Mouse (Mus musculus): Measurements from ENCODE around the gene Dazl. TPM values are rescaled to one million over a fixed set of nuclear protein-coding genes. Genes with fewer than 3 reads are reported as not detected.

Gene Dazl
- polyA plus RNA-seq, 1 experiment from 2014 or later = 0.15 TPM

GRCm38 (mm10) chr17:50310148-50310802, 16.8 kb upstream of the Dazl start:
- Histone ChIP-seq H3K36me3 (no peaks in the 10 kb centered on the region), H3K4me1 (replicated peaks) (no peaks in the 10 kb centered on the region), H3K27me3 (no peaks in the 10 kb centered on the region), H3K9me3 (replicated peaks) (no peaks in the 10 kb centered on the region), H3K27ac (no peak overlapping the region), H3K4me2 (no peak overlapping the region), H3K4me3 (no peak overlapping the region), H3K9ac (no peak overlapping the region)
- WGBS = 56% methylated on average over 10 of the region's 10 CpGs
- no peak for ATAC-seq (replicated peaks; ENCODE audit: insufficient number of reproducible peaks, insufficient read depth, low FRiP score, low read depth)

GRCm38 (mm10) chr17:50309512-50310072, 16.2 kb upstream of the Dazl start:
- Histone ChIP-seq H3K27ac (no peak overlapping the region), H3K9me3 (replicated peaks) (no peaks in the 10 kb centered on the region), H3K36me3 (no peaks in the 10 kb centered on the region), H3K4me3 (no peak overlapping the region), H3K4me2 (no peak overlapping the region), H3K27me3 (no peaks in the 10 kb centered on the region), H3K4me1 (replicated peaks) (no peaks in the 10 kb centered on the region), H3K9ac (no peak overlapping the region)
- 60% methylated on average over 5 of the region's 5 CpGs for WGBS
- ATAC-seq (replicated peaks; ENCODE audit: insufficient number of reproducible peaks, insufficient read depth, low FRiP score, low read depth) = no peak

- Histone ChIP-seq H3K9me3 (replicated peaks) (no peaks in the 10 kb centered on the region), H3K4me2 (no peak overlapping the region), H3K27me3 (no peaks in the 10 kb centered on the region), H3K27ac (no peak overlapping the region), H3K36me3 (no peaks in the 10 kb centered on the region), H3K9ac (no peak overlapping the region), H3K4me3 (no peak overlapping the region), H3K4me1 (replicated peaks) (no peaks in the 10 kb centered on the region)
- no peak for ATAC-seq (replicated peaks; ENCODE audit: insufficient number of reproducible peaks, insufficient read depth, low FRiP score, low read depth)
- 60% methylated on average over 5 of the region's 5 CpGs for WGBS
Measured at GRCm38 (mm10) chr17:50308880-50309279, 15.4 kb upstream of the Dazl start.

DNA sequence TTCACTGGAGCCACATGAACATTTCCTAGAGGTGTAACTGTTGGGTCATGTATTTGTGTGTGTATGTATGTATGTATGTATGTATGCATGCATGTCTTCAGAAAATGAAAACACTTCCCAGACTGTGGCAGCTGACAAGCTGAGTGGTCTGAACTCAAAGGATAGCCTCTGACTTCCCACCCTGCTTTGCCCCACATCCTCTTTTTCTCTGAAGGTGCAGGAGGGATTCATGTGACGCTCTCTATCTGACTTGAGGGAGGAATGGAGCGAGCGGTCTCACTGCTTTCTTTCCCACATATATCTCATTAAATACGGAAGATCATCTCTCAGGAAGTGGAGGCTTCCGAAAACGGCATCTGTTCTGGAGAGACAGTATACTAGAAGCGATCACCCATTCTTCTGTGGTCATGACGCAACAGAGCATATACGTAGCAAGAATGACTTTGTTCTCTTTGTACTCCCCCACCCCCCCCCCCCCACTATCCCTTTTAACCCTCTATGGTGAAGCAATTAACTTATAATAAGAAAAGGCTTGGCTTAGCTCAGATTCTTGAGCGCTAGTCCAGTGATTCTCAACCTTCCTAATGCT, 14.7 kb upstream of the Dazl start:
- H3K4me1 ChIP-seq (replicated peaks) = no peaks in the 10 kb centered on the region
- H3K9me3 ChIP-seq (replicated peaks) = no peaks in the 10 kb centered on the region
- H3K4me3 ChIP-seq = no peak overlapping the region
- no peak overlapping the region for H3K4me2 ChIP-seq
- ATAC-seq (replicated peaks; ENCODE audit: insufficient number of reproducible peaks, insufficient read depth, low FRiP score, low read depth) = no peak
- no peak overlapping the region for H3K9ac ChIP-seq
- H3K27ac ChIP-seq = no peak overlapping the region
- no peaks in the 10 kb centered on the region for H3K27me3 ChIP-seq
- no peaks in the 10 kb centered on the region for H3K36me3 ChIP-seq
- WGBS = 88% methylated on average over 10 of the region's 10 CpGs

GRCm38 (mm10) chr17:50302867-50303266, 9.4 kb upstream of the Dazl start:
- Histone ChIP-seq H3K4me2 (no peak overlapping the region), H3K9ac (no peak overlapping the region), H3K9me3 (replicated peaks) (no peaks in the 10 kb centered on the region), H3K27ac (no peak overlapping the region), H3K4me3 (no peak overlapping the region), H3K36me3 (no peaks in the 10 kb centered on the region), H3K4me1 (replicated peaks) (no peaks in the 10 kb centered on the region), H3K27me3 (no peaks in the 10 kb centered on the region)
- ATAC-seq (replicated peaks; ENCODE audit: insufficient number of reproducible peaks, insufficient read depth, low FRiP score, low read depth) = no peak
- 72% methylated on average over 3 of the region's 3 CpGs for WGBS

DNA sequence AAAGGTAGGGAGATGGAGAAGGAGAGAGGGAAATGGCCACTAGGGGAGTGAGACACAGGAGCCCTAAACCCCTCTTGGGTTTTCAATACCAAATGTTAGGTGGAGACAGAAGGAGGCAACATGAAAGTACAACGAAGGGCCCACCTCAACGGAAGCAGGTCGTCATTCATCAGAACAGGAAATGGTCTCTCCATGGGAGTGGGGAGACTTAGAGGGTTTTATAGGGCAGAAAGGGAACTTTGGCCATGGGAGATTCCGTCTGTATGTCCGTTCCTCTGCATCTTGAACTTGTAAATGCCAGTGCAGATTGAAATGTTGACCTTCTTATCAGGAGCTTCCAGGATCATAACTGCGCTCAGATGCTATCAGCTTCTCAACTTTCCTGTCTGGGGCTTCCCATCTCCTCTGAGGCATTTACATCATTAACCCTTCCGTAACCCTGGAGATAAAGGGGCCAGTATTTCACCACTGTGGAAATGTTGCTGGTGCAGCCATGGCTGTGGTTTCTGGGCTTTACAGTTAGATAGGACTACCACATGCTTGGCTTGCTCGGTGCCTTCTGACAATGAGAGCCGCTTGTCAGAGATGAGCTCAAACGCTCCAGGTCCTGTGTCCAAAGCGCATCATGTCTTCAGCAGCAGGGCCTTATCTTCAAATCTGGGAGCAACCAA, 6.9 kb upstream of the Dazl start:
- no peaks in the 10 kb centered on the region for H3K4me1 ChIP-seq (replicated peaks)
- H3K9me3 ChIP-seq (replicated peaks) = no peaks in the 10 kb centered on the region
- no peak for ATAC-seq (replicated peaks; ENCODE audit: insufficient number of reproducible peaks, insufficient read depth, low FRiP score, low read depth)

GRCm38 (mm10) chr17:50298821-50299220, 5.4 kb upstream of the Dazl start:
- 69% methylated on average over 7 of the region's 7 CpGs for WGBS
- no peaks in the 10 kb centered on the region for H3K27me3 ChIP-seq

More for the DNA sequence above, 6.9 kb upstream of the Dazl start:
- no peak overlapping the region for H3K9ac ChIP-seq
- H3K27me3 ChIP-seq = no peaks in the 10 kb centered on the region
- H3K4me2 ChIP-seq = no peak overlapping the region
- 64% methylated on average over 11 of the region's 11 CpGs for WGBS
- H3K36me3 ChIP-seq = no peaks in the 10 kb centered on the region
- no peak overlapping the region for H3K27ac ChIP-seq
- H3K4me3 ChIP-seq = no peak overlapping the region

GRCm38 (mm10) chr17:50294726-50295125, 1.3 kb upstream of the Dazl start:
- no peak overlapping the region for H3K4me3 ChIP-seq
- H3K27ac ChIP-seq = no peak overlapping the region
- H3K36me3 ChIP-seq = no peaks in the 10 kb centered on the region
- H3K9ac ChIP-seq = no peak overlapping the region
- H3K27me3 ChIP-seq = no peaks in the 10 kb centered on the region
- 87% methylated on average over 12 of the region's 12 CpGs for WGBS
- no peak overlapping the region for H3K4me2 ChIP-seq
- peaks cover 7% of the 10 kb centered on the region; the same call in 1 of the 2 replicates for H3K4me1 ChIP-seq (replicated peaks)
- peaks cover 9% of the 10 kb centered on the region; the same call in 1 of the 2 replicates for H3K9me3 ChIP-seq (replicated peaks)
- ATAC-seq (replicated peaks; ENCODE audit: insufficient number of reproducible peaks, insufficient read depth, low FRiP score, low read depth) = no peak

More at GRCm38 (mm10) chr17:50298821-50299220, 5.4 kb upstream of the Dazl start:
- Histone ChIP-seq H3K9me3 (replicated peaks) (peaks cover 1% of the 10 kb centered on the region; the same call in 1 of the 2 replicates), H3K4me3 (no peak overlapping the region), H3K9ac (no peak overlapping the region), H3K36me3 (no peaks in the 10 kb centered on the region), H3K27ac (no peak overlapping the region), H3K4me1 (replicated peaks) (no peaks in the 10 kb centered on the region), H3K4me2 (no peak overlapping the region)
- no peak for ATAC-seq (replicated peaks; ENCODE audit: insufficient number of reproducible peaks, insufficient read depth, low FRiP score, low read depth)

GRCm38 (mm10) chr17:50292661-50293171, 720 bp downstream of the Dazl start:
- Histone ChIP-seq H3K4me2 (peak overlapping the region; percentile 75), H3K4me1 (replicated peaks) (peaks cover 7% of the 10 kb centered on the region; the same call in 1 of the 2 replicates), H3K9me3 (replicated peaks) (peaks cover 9% of the 10 kb centered on the region; the same call in 1 of the 2 replicates), H3K27ac (peak overlapping the region; percentile 65), H3K36me3 (no peaks in the 10 kb centered on the region), H3K9ac (peak overlapping the region; percentile 61), H3K27me3 (no peaks in the 10 kb centered on the region), H3K4me3 (peak overlapping the region; percentile 61)
- ATAC-seq (replicated peaks; ENCODE audit: insufficient number of reproducible peaks, insufficient read depth, low FRiP score, low read depth) = peak; percentile 92
- 5% methylated on average over 50 of the region's 57 CpGs for WGBS

DNA sequence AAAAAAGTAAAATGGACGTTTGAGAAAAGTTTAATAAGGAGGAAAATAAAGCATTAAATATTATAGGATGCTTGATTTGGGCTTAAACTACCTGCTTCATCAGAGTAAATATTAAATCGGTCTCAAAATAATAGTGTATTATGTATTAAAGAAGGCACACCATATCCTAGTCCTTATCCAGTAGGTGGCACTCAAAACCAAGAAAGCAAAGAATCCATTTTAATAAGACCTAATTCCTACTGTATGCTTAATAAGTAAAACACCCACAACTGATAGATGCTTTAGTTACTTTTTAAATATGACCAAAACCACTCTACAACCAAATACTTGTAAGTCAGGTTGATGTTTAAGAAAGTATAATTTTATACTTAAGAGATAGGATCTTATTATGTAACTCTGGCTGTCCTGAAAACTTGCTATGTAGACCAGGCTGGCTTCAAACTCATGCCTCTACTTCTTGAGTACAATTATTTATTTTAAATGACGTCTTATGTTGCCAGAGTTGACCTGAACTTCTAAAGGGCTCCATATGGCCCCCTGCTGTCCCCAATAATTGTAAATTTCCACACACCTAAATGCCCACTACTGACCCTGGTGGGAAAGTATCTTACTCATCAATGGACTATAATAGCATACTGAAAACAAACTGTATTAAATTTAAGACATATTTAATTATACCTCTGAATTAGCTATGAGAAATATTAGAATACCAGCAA, 1.8 kb downstream of the Dazl start:
- H3K4me1 ChIP-seq (replicated peaks) = peaks cover 7% of the 10 kb centered on the region; the same call in 1 of the 2 replicates
- no peak overlapping the region for H3K27ac ChIP-seq
- H3K9me3 ChIP-seq (replicated peaks) = peaks cover 9% of the 10 kb centered on the region; the same call in 1 of the 2 replicates
- H3K27me3 ChIP-seq = no peaks in the 10 kb centered on the region
- ATAC-seq (replicated peaks; ENCODE audit: insufficient number of reproducible peaks, insufficient read depth, low FRiP score, low read depth) = no peak
- H3K9ac ChIP-seq = no peak overlapping the region
- 16% methylated on average over 3 of the region's 3 CpGs for WGBS
- H3K4me2 ChIP-seq = no peak overlapping the region
- no peak overlapping the region for H3K4me3 ChIP-seq
- no peaks in the 10 kb centered on the region for H3K36me3 ChIP-seq

DNA sequence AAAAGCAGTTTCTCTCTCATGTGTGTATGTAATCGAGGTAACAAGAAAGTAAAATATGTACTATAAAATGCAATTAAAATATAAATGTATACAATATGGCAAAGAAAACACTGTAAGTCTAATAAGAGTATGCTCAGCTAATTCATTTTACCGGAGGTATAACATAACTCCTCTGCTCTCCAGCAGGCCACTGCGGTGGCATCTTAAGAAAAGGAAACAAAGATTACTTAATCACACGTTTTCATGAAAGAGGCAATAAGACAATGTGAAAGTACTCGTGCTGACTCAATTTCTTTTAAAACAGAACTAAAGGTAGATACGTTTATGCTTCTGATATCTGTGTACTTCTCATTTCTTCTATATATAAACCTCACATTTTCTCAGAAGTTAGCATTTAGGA, 8.6 kb downstream of the Dazl start:
- H3K9ac ChIP-seq = no peak overlapping the region
- H3K27ac ChIP-seq = no peak overlapping the region
- ATAC-seq (replicated peaks; ENCODE audit: insufficient number of reproducible peaks, insufficient read depth, low FRiP score, low read depth) = no peak
- H3K36me3 ChIP-seq = no peaks in the 10 kb centered on the region
- WGBS = 68% methylated on average over 6 of the region's 6 CpGs
- H3K4me1 ChIP-seq (replicated peaks) = no peaks in the 10 kb centered on the region; the same call in 1 of the 2 replicates
- H3K9me3 ChIP-seq (replicated peaks) = no peaks in the 10 kb centered on the region
- no peak overlapping the region for H3K4me3 ChIP-seq
- H3K27me3 ChIP-seq = no peaks in the 10 kb centered on the region
- H3K4me2 ChIP-seq = no peak overlapping the region
